Mouse (Mus musculus) induced T-regulatory cell, adult 2 months (primary cell): ENCODE results near the gene Sar1b.

Experiments
- DNase-seq: peaks from one replicate; pipeline ENCODE4 v3.0.0-alpha.2; 2012; ENCODE audit warnings: low read depth

Gene Sar1b

DNA sequence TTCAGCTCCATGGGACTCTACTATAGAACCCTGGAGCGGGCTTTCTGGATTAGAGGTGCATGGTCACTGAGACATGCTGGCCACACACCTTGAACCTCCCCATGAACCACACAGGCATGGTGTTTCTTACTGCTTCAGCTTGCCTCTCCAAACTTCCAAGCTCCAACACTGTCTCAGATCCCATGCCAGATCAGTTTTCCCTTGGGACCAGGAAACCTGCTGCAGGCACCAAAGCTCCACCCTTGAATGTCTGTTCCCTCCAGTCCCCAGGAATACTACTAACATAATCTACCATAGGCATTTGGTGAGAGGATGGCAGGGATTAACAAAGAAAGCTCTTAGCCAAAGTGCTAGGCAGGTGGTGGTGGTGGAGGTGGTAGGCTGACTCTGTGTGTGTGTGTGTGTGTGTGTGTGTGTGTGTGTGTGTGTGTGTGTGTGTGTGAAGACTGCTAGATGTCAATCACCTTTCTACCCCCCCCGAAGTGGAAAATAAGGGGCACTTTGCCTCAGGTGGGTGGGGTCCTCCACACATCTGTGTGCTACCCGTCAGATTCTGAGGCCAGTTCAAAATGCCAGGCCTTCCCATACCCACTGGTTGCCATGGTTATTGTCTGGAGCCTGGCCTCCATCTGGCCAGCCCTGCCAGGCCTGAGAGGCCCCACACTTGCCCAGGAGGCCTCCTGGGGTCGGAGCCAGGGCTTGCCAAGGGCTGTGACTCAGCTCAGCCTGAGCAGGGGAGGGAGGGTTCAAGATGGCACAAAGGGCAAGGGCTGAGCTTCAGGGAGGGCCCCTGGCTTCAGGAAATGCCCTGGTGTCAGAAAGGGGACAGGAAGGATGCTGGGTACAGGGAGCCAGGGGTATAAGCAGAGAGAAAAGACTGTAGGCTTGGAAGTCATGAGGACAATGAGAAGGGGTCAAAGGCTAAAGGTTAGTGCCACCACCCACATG lies 68.7 kb downstream of the Sar1b start:
- DNase-seq, result peak; percentile 70

GRCm38 (mm10) chr11:51832992-51833391 lies 69.5 kb downstream of the Sar1b start:
- DNase-seq, result no peak

DNA sequence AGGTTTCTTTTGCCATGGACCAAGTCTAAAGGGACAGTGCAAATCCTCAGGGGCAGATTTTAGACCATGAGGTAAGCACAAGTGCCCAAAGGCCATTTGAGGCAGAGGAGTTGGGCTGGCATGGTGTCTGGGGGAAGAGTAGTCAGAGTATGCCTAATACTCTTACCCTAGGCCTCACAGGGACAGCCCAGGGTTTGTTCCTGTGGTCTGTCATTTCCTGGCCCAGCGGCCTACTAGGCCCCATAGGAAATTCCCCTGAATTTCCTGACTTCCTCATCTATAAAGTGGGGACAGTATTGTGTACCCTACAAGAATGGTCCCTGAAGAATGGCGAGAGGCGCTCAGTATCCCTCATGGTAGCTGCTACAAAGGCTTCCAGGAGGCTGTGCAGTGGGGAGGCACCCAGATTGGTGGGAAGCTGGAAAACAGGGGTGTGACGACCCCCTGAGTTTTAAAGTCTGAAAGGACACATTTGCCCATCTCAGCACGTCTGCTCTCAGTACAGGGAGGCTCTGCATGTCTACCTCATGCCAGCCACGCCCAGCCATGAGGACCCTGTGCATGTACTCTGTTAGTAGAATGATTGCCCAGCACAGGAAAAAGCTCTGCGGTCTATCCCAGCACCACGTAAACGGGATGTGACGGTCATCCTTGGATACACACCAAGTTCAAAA lies 70.0 kb downstream of the Sar1b start:
- DNase-seq, result peak; percentile 64

DNA sequence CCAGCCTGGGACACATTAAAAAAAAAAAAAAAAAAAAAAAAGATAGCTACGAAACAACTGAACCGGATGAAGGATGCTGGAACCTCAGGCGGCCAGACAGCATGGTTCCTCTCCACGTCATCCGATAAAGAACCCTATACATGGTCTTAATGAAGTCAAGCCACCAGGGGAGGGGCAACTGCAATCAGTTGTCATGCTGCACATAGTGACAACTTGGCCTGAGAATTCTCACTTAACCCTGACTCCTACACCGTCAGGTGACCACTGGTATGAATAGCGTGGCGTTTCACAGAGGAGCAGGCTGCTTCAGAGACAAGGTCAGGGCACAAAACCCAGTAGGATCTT lies 70.6 kb downstream of the Sar1b start:
- peak; percentile 43 for DNase-seq

GRCm38 (mm10) chr11:51835598-51835997 lies 72.1 kb downstream of the Sar1b start:
- DNase-seq, result no peak

DNA sequence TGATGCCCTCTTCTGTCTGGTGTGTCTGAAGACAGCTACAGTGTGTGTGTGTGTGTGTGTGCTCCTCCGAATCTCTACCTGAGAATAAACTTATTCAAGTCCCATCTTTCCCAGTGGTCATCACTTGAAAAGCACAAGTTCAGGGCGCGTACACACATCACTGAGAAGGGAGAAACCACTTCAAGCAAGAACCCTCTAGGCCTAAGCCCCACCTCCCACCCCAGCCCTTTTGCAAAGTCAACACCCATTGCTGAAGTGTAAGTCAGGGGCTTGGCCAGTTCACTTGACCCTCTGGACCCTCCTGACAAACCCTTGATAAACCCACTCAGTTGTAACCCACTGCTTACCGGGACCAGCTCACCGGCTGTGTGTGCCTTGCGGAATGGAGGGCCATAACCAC lies 73.0 kb downstream of the Sar1b start:
- no peak for DNase-seq

DNA sequence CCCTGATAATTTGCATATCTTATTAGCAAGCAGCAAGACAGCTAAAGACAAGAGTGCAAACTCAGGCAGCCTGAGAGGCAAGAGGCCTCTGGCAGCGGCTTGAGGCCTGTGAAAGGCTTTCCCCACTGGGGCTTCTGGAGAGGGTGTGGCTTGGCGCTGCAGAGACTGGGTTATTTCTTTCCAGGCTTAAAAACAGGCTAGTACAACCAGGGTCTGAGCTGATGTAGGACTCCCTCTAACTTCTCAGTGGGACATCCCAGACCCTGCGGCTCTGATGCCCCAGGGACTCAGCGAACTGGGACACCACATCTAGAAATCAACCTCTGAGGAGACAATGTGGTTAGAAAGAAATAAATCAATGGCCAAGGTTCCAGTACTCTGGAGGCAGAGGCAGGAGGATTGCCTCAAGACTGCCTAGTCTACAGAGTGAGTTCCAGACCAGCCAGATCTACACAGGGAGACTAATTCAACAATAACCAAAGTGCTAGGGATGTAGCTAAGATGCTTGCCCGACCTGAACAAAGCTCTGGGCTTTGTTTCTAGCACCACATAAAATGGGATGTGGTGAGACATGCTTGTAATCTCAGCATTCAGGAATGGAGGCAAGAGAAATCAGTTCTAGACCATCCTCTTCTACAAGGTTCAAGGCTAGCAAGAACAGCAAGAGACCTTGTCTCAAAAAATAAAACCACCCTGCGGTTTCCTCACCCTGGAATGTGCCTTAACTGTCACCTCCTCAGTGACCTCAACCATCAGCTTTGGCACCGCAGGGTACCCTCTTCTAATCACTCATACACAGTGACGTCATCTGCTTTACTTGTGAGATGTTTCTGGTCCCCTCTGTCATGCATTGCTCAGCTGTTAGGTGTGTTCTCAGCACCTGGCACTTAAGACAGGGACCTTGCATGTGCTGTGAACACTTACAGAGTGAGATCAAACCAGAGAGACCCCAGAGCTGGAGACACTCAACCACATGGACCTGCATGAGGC lies 74.0 kb downstream of the Sar1b start:
- DNase-seq, result peak; percentile 64

DNA sequence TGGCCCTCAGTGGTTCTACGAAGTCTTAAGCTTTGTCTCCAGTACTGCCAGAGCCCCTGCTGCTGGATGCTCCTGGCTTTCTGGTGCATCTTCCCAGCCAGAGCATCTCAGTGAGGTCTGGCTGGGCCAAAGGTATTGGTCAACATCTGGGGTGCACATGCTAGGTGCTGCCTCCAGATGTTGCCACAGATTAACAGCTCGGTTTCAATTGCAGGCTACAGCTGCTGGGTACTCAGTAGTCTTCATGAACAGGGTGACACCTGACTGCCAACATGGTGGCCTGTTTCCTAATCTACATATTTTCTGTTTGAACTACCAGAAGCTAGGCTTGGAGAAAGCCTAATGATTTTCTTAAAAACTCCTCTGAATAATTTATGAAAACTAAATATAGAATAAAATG lies 75.6 kb downstream of the Sar1b start:
- no peak for DNase-seq

DNA sequence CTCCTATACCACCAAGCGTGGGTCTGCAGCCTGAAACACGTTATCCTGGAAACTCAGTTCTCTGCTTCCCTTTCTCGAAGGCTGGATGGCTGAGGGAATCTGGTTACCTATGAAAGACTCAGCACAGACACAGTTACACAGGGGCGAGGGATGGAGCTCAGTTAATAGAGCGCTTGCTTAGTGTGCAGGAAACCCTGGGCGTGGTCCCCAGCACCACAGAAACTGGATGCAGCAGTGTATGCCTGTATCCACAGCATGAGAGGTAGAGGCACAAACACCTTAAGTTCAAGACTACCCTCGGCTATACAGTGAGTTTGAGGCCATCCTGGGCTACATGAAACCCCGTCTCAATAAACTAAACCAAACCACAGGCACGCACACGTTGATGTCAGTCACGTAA lies 76.5 kb downstream of the Sar1b start:
- no peak for DNase-seq

GRCm38 (mm10) chr11:51840657-51841056 lies 77.2 kb downstream of the Sar1b start:
- no peak for DNase-seq

- no peak for DNase-seq
Observed at GRCm38 (mm10) chr11:51841149-51841548, 77.7 kb downstream of the Sar1b start.
